Mouse (Mus musculus) E14TG2a.4 (cell line): ENCODE data around the gene Gm20696.

Source experiments
- CTCF ChIP-seq: conservative IDR thresholded peaks from 2 replicates; pipeline ENCODE4 v1.5.1; 2014; ENCODE audit warnings: low read length
- NANOG ChIP-seq: IDR thresholded peaks from 2 replicates; pipeline ENCODE4 v1.6.1; 2014; ENCODE audit warnings: borderline replicate concordance, low read length, mixed read lengths
- POU5F1 ChIP-seq: IDR thresholded peaks from 2 replicates; pipeline ENCODE4 v1.6.1; 2014; ENCODE audit warnings: low read length, borderline replicate concordance

DNA sequence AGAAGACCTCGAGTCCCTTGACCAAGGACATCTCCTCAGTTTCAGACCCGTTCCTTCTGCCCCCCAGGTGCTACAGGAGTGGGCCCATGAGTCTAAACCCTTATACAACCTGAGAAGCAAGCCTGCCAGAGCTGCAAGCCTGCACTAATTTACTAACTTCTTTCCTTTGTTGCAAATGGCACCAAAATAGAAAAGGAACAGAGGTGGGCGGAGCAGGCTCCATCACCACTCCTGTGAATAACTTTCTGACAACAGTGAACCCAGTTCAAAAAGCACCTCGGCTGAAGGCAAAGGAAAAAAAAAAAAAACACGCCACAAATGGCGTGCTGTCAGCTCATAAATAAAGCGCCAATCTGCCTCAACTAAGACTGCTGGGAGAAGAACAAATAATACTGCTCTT lies 225.5 kb downstream of the Gm20696 start:
- TF ChIP-seq CTCF = no peak
- no peak for TF ChIP-seq NANOG
- no peak for TF ChIP-seq POU5F1
